Mouse (Mus musculus): Measurements from ENCODE around the gene Gimap9.

The Gimap9 gene

GRCm38 (mm10) chr6:48675931-48676859 lies at the start of gene Gimap9:
Gene Gimap9, plus strand, starts transcription at chr6:48676129.
- in situ Hi-C loops (cut with MboI, MseI) = loop anchor here (10.0 kb wide), 3 partner anchors 931 to 1709 kb away; no protein-coding TSS in a partner anchor

GRCm38 (mm10) chr6:48626464-48626863 lies 49.5 kb upstream of the Gimap9 start, which contains the start of gene AI854703:
Gene AI854703, plus strand, starts transcription at chr6:48626764.
- in situ Hi-C loops (cut with MboI, MseI) = loop anchor here (5.0 to 10.0 kb wide), 3 partner anchors 449 to 1378 kb away; no protein-coding TSS in a partner anchor

DNA sequence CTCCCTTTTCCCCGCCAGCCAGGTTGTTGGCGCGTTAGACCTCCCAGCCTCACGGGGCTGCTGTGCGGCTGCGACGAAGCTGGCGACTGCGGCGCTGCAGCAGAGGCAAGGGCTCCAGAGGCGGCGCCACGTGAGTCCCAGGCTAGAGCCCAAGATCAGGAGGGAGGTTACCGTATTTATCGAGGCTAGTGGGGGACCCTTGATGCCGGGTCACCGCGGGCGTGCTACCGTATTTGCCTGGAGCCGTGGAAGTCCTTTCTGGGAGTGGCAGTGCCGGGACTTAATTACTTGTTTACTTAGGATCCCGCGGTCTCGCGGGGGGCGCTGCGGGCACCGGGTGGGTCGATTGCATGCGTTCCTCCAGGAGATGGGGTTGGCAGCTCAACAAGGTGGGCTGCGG lies 48.9 kb upstream of the Gimap9 start:
- in situ Hi-C loops (cut with MboI, MseI) = loop anchor here (5.0 to 10.0 kb wide), 3 partner anchors 450 to 1378 kb away; no protein-coding TSS in a partner anchor

GRCm38 (mm10) chr6:48627511-48627924 lies 48.4 kb upstream of the Gimap9 start:
- in situ Hi-C loops (cut with MboI, MseI) = loop anchor here (5.0 to 10.0 kb wide), 3 partner anchors 450 to 1377 kb away; no protein-coding TSS in a partner anchor

DNA sequence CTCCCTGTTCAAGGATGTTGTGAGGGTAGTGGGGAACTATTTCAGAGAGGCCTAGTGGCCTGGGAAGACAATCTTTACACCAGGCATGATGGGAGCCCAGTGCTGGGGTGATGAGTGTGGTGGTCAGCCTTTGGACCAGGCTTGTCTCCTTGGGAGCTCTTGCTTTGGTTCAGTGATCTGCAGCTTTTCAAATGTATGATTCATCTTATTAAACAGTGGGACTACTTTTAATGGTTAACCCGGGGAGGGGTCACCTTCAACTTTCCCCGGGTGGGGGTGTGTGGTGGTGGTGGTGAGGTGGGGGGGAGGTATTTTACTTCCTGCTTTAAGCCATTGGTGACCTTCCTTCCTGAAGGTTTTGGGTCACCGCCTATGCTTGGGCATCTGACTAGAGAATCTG lies 47.6 kb upstream of the Gimap9 start:
- in situ Hi-C loops (cut with MboI, MseI) = loop anchor here (5.0 to 10.0 kb wide), 3 partner anchors 451 to 1376 kb away; no protein-coding TSS in a partner anchor

DNA sequence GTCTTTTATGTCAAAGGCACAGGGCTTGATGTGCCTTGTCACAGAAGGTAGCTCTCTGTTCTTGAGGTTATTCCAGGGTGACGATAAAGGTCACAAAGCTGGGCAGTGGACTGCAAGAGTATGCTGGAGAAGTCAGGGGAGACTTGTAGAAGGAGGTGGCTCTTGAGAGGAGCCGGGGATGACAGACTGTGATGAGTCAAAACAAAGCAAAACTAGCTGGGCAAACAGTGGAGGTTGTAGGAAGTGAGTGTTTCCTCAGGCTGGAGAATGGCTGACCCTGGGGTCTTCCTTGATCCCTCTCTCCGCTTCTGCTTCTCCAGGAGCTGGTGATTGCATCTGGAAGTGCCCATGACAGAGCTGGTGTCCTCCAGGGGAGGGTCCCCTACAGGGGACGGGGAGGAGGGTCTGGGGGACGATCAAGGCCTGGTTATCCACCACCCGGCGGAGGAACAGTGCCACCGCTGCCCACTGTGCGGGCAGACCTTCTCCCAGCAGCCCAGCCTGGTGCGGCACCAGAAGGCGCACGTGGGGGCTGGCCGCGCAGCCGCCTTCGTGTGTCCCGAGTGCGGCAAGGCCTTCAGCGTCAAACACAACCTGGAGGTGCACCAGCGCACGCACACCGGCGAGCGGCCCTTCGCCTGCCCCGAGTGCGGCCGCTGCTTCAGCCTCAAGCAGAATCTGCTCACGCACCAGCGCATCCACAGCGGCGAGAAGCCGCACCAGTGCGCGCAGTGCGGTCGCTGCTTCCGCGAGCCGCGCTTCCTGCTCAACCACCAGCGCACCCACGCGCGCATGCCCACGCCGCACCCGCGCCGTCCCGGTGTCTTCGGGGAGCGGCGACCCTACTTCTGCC lies 46.9 kb upstream of the Gimap9 start:
- in situ Hi-C loops (cut with MboI, MseI) = loop anchor here (5.0 to 10.0 kb wide), 3 partner anchors 452 to 1376 kb away; no protein-coding TSS in a partner anchor

- in situ Hi-C loops (cut with MboI, MseI) = loop anchor here (5.0 to 10.0 kb wide), 5 partner anchors 92 to 1375 kb away; partner anchors contain the start of gene Atp6v0e2 (in 1 of the 2)
These were observed 46.3 kb upstream of the Gimap9 start for GRCm38 (mm10) chr6:48629661-48630034.

DNA sequence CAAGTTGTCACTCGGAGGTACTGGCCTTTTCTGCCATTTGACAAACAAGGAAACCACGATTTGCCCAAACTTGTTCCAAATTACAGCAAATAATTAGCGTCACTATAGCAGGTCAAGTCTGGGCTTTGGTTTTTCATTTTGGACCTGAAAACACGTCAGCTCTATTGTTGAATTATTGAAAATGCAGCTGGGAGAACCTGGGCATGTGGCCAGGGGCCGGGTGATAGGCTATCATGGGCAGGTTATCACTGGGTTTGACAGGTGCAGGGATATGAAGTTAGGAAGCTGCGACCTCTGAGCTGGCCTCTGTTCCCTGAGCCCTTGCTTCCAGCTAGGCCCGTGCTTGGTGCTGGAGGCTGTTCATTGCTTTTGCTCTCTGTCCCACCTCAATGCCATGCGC lies 45.1 kb upstream of the Gimap9 start:
- in situ Hi-C loops (cut with MboI, MseI) = loop anchor here (5.0 to 10.0 kb wide), 2 partner anchors 94 to 446 kb away; partner anchors contain the start of gene Atp6v0e2 (in 1 of the 2)

GRCm38 (mm10) chr6:48635105-48635504 lies 40.8 kb upstream of the Gimap9 start:
- in situ Hi-C loops (cut with MboI, MseI) = loop anchor here (5.0 to 10.0 kb wide), 3 partner anchors 98 to 450 kb away; partner anchors contain the start of gene Atp6v0e2 (in 1 of the 2)

DNA sequence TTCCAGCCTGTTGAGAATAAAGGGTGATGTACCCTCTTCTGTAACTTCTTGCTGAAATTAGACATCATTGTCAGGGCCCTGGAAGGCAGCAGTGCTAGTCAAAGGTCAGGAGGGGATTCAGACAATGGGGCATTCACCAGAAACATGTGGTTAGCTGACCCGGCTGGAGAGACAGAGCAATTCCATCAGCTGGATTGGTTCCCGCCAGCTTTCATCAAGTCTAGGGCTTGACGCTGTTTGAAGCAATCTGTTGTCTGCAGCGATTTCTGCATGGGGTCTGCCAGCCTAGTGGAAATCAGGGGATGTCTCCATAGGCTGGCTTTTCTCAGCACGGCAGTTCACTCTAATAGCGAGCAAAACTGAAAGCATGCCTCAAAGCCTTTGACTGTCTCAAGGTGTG lies 39.4 kb upstream of the Gimap9 start:
- in situ Hi-C loops (cut with MboI, MseI) = loop anchor here (5.0 to 10.0 kb wide), 3 partner anchors 99 to 452 kb away; partner anchors contain the start of gene Atp6v0e2 (in 1 of the 2)

- in situ Hi-C loops (cut with MboI, MseI) = loop anchor here (5.0 to 10.0 kb wide), 3 partner anchors 101 to 453 kb away; partner anchors contain the start of gene Atp6v0e2 (in 1 of the 2)
These were observed 38.0 kb upstream of the Gimap9 start for GRCm38 (mm10) chr6:48637811-48638500.

- in situ Hi-C loops (cut with MboI, MseI) = loop anchor here (5.0 to 10.0 kb wide), 3 partner anchors 101 to 454 kb away; partner anchors contain the start of gene Atp6v0e2 (in 1 of the 2)
These were observed 37.4 kb upstream of the Gimap9 start for GRCm38 (mm10) chr6:48638553-48638952.

DNA sequence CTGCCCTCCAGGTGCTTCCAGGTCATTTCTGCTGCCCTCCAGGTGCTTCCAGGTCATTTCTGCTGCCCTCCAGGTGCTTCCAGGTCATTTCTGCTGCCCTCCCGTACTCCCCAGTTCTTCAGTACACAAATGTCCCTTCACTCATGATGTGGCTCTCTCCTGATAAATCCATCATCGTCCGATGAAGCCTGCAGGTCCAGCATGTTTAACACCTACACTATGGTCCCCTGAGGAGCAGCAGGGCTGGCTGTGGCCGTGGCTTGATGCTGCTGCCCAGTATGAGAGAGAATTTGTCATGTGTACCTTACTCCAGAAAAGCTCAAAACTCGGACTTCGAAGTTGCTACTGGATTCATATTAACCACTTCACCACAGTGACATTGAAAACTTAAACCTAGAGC lies 34.5 kb upstream of the Gimap9 start:
- in situ Hi-C loops (cut with MboI, MseI) = no loop called here

DNA sequence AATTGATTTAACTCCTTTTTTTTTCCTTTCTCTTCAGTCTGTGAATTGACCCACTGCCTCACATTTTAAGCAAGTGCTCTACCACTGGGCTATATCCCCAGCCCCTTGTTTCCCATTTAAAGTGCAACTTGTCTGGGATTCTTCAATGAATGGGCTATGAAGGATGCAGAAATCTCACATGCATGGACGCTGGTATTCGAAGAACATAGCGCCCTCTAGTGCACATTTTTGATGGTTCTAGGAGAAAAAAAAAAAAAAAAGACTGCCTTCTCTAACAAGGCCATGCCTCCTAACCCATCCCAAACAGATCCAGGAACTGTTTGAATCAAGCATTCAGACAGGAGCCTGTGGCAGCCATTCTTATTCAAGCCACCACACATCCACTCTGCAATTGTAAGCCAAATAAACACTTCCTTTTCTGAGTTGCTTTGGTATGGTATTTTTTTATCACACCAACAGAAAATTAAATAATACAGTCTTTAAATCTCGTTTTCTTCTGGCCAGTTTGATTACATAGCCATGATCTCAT lies 33.1 kb upstream of the Gimap9 start:
- in situ Hi-C loops (cut with MboI, MseI) = no loop called here

DNA sequence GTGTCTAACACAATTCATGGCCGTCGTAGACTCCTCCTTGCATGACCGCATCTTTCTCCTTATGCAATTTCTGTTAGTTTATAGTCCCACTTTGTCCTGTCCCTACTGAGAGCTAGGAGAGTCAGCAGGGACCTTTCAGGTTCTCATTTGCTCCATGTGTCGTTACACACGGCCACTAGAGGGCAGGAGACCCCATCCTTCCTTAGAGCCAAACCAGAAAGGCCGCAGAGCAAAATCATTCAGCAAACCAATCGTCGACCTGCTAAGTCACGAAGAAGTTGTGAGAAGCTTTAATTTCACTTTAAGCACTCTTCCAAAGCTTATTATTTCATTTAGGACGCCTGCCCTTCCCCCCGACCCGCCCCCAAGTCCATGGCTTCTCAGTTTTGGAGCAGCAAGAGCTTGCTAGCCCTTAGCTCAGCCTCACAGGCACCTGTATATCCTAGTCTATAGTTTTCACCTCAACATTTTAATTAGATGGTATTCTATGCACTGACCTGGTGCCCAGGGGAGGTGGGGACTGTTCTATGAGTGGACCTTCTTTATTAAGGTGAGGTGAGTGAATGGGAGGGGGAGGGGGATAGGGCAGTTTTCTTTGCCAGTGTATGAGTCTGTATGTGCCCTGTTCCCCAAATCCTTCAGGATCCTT lies 30.1 kb upstream of the Gimap9 start:
- in situ Hi-C loops (cut with MboI, MseI) = loop anchor here (5.0 kb wide), 3 partner anchors 57 to 127 kb away; partner anchors contain the start of genes Gimap3 (in 2 of the 2) and Gimap1 (in 1 of the 2)

DNA sequence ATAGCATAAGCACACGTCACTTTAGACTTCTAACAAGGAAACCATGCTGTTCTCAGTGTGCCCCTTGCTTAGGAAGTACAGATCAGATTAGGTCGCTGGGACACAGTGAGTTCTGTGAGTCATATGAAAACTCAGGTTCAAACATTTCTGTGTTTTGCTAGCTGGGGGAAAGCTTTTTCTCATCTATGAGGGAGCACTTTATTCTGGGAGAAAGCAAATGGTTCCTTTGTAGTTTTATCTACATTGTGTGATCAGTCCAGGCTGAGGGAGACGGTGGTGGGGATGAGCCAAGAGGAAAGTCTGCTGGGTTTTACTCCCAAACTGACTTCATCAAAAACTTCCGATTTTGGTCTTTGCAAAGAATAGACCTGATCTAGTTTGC lies 29.6 kb upstream of the Gimap9 start:
- in situ Hi-C loops (cut with MboI, MseI) = loop anchor here (5.0 kb wide), 3 partner anchors 56 to 126 kb away; partner anchors contain the start of genes Gimap3 (in 2 of the 2) and Gimap1 (in 1 of the 2)

- in situ Hi-C loops (cut with MboI, MseI) = loop anchor here (5.0 kb wide), 3 partner anchors 55 to 125 kb away; partner anchors contain the start of genes Gimap3 (in 2 of the 2) and Gimap1 (in 1 of the 2)
These were observed 28.9 kb upstream of the Gimap9 start, which contains the start of gene Gimap8 for GRCm38 (mm10) chr6:48646995-48647394. Gene Gimap8, plus strand, starts transcription at chr6:48647234.

DNA sequence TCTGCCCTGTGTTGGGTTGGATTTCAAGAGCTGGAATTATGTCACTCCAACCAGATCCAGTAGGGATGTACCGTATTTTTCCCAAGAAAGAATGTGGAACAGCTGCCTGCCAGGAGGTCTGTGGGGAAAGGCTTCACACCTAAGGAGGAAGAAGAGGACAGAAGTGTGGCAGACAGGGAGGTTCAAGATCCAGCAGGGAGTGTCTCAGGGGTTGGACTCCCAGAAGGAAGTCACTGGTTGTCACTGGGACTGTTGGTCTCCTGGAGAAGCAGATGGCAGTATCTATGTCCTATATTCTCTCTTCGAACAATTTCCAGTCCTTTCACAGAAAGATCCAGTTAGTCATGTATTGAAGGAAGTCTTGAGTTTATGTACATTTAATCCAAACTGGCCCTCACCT lies 28.3 kb upstream of the Gimap9 start:
- in situ Hi-C loops (cut with MboI, MseI) = loop anchor here (5.0 kb wide), 3 partner anchors 55 to 125 kb away; partner anchors contain the start of genes Gimap3 (in 2 of the 2) and Gimap1 (in 1 of the 2)

DNA sequence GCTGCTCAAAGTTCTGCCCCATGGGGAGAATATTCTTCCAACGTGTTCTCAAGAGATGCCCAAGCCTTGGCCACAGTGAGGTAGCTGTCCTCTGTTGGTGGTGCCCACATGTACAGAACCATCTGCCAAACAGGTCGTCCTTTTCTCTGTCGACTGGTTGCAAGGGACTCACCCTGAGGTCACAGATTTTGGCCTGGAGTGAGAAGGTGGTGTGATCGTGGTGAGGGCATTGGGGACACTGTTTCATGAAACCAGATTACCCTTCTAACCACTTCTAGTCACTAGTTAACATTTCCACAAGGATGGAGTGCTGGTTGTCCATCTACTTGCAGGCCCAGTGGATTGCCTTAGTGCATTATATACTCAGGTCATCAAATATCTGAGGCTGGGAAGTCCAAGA lies 27.1 kb upstream of the Gimap9 start:
- in situ Hi-C loops (cut with MboI, MseI) = loop anchor here (5.0 kb wide), 3 partner anchors 54 to 124 kb away; partner anchors contain the start of genes Gimap3 (in 2 of the 2) and Gimap1 (in 1 of the 2)
